11 mouse cellular contexts compared by ENCODE assay signal in the genomic region with DNA sequence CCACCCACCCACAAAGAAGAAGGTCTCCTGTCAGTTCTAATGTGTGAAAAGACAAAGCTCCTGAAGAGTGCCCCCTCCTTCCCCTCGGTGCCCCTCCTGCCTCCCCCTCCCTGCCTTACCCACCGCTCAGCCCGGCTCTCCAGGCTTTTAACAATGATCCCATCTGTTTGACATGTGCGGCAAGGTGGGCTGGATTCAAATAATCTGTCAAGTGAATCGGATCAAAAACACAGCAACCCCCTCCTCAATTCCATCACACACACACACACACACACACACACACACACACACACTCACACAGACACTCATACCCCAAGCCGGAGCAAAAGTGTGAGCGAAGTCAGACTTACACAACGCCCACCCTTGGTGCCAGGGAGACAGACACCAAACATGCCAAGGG. TPM values are rescaled to one million over a fixed set of nuclear protein-coding genes. Genes with fewer than 3 reads are reported as not detected.
DNase-seq lines count a peak whose midpoint lies in the region; ATAC-seq and TF ChIP-seq lines count a peak whose summit lies in the region.
"Had no signal": no experiment of that assay in that cellular context is flagged by ENCODE, and none has a peak within 500 bp of the region (broad histone marks: within the 10 kb centered on the region; RNA-seq: fewer than 3 reads in every experiment).

No protein-coding gene starts in this region.

- no peak overlapping the region for H3K9ac ChIP-seq in intestine, embryonic 14.5 days (ENCODE audit: low read length)
- no peak overlapping the region for H3K9ac ChIP-seq in intestine, postnatal 0 days (ENCODE audit: low read depth, low read length)
- peak overlapping the region; percentile 45 for H3K9ac ChIP-seq in embryonic facial prominence, embryonic 14.5 days (ENCODE audit: low read depth, low read length)
- H3K9ac ChIP-seq in hindbrain, embryonic 14.5 days, result no peak overlapping the region
- H3K9ac ChIP-seq in neural tube, embryonic 12.5 days, result no peak overlapping the region

- H3K27me3 ChIP-seq in intestine, embryonic 14.5 days (replicated peaks; ENCODE audit: control insufficient read depth, insufficient read depth, low read length), result no peaks in the 10 kb centered on the region
- no peaks in the 10 kb centered on the region for H3K27me3 ChIP-seq in intestine, postnatal 0 days (replicated peaks; ENCODE audit: control insufficient read depth, insufficient read depth, low read length)
- H3K27me3 ChIP-seq in embryonic facial prominence, embryonic 14.5 days (replicated peaks; ENCODE audit: control insufficient read depth, insufficient read depth, low read length), result no peaks in the 10 kb centered on the region
- no peaks in the 10 kb centered on the region for H3K27me3 ChIP-seq in hindbrain, embryonic 14.5 days (ENCODE audit: control insufficient read depth, insufficient read depth, low read length)
- H3K27me3 ChIP-seq in neural tube, embryonic 12.5 days (replicated peaks), result no peaks in the 10 kb centered on the region

- H3K4me2 ChIP-seq in intestine, embryonic 14.5 days (ENCODE audit: low read length), result peak overlapping the region; percentile 6; the same call in 1 of the 2 replicates
- no peak overlapping the region; the same call in 1 of the 2 replicates for H3K4me2 ChIP-seq in intestine, postnatal 0 days (replicated peaks; ENCODE audit: low read depth)
- H3K4me2 ChIP-seq in embryonic facial prominence, embryonic 14.5 days (ENCODE audit: low read depth, low read length), result peak overlapping the region; percentile 54
- H3K4me2 ChIP-seq in hindbrain, embryonic 14.5 days (replicated peaks), result peak overlapping the region; percentile 40
- H3K4me2 ChIP-seq in neural tube, embryonic 12.5 days (replicated peaks), result peak overlapping the region; percentile 35; the same call in 1 of the 2 replicates

- no peaks in the 10 kb centered on the region for H3K36me3 ChIP-seq in intestine, embryonic 14.5 days (ENCODE audit: control insufficient read depth, insufficient read depth, low read length)
- H3K36me3 ChIP-seq in intestine, postnatal 0 days (ENCODE audit: control insufficient read depth, insufficient read depth), result no peaks in the 10 kb centered on the region
- H3K36me3 ChIP-seq in embryonic facial prominence, embryonic 14.5 days (ENCODE audit: control insufficient read depth, insufficient read depth, low read length), result no peaks in the 10 kb centered on the region
- no peaks in the 10 kb centered on the region for H3K36me3 ChIP-seq in hindbrain, embryonic 14.5 days (replicated peaks; ENCODE audit: control insufficient read depth, insufficient read depth)
- H3K36me3 ChIP-seq in neural tube, embryonic 12.5 days, result no peaks in the 10 kb centered on the region

- no peak for ATAC-seq in intestine, embryonic 14.5 days (replicated peaks; ENCODE audit: low FRiP score, low TSS enrichment, low read depth)
- ATAC-seq in intestine, postnatal 0 days, result no peak
- peak; percentile 37; the same call in 1 of the 2 replicates for ATAC-seq in embryonic facial prominence, embryonic 14.5 days (ENCODE audit: low read depth)
- peak; percentile 70; the same call in 1 of the 2 replicates for ATAC-seq in hindbrain, embryonic 14.5 days (ENCODE audit: low FRiP score)
- 0 out of 2 replicates have a peak, but pooled peaks have one; percentile 61 for ATAC-seq in neural tube, embryonic 12.5 days (ENCODE audit: low FRiP score, low read depth)

- no peaks in the 10 kb centered on the region for H3K9me3 ChIP-seq in intestine, embryonic 14.5 days (ENCODE audit: control insufficient read depth, low read length)
- no peaks in the 10 kb centered on the region for H3K9me3 ChIP-seq in intestine, postnatal 0 days (ENCODE audit: control insufficient read depth)
- H3K9me3 ChIP-seq in embryonic facial prominence, embryonic 14.5 days (ENCODE audit: control insufficient read depth, low read length), result no peaks in the 10 kb centered on the region
- no peaks in the 10 kb centered on the region for H3K9me3 ChIP-seq in hindbrain, embryonic 14.5 days (ENCODE audit: control insufficient read depth, low read length)
- H3K9me3 ChIP-seq in neural tube, embryonic 12.5 days, result no peaks in the 10 kb centered on the region

- no peak overlapping the region for H3K27ac ChIP-seq in intestine, embryonic 14.5 days (ENCODE audit: low read depth)
- no peak overlapping the region for H3K27ac ChIP-seq in intestine, postnatal 0 days (ENCODE audit: low read depth, low read length)
- peak overlapping the region; percentile 79 for H3K27ac ChIP-seq in embryonic facial prominence, embryonic 14.5 days (replicated peaks; ENCODE audit: low read depth, low read length)
- no peak overlapping the region for H3K27ac ChIP-seq in hindbrain, embryonic 14.5 days
- no peak overlapping the region for H3K27ac ChIP-seq in neural tube, embryonic 12.5 days

- no peaks in the 10 kb centered on the region for H3K4me1 ChIP-seq in intestine, embryonic 14.5 days (replicated peaks; ENCODE audit: control insufficient read depth, insufficient read depth, low read length)
- H3K4me1 ChIP-seq in intestine, postnatal 0 days (replicated peaks; ENCODE audit: control insufficient read depth, insufficient read depth, low read length), result no peaks in the 10 kb centered on the region
- H3K4me1 ChIP-seq in embryonic facial prominence, embryonic 14.5 days (ENCODE audit: control insufficient read depth, insufficient read depth, low read length), result peaks cover 18% of the 10 kb centered on the region; the same call in 1 of the 2 replicates
- H3K4me1 ChIP-seq in hindbrain, embryonic 14.5 days (replicated peaks; ENCODE audit: control insufficient read depth, insufficient read depth, low read length), result peaks cover 9% of the 10 kb centered on the region; the same call in 1 of the 2 replicates
- peaks cover 10% of the 10 kb centered on the region; the same call in 1 of the 2 replicates for H3K4me1 ChIP-seq in neural tube, embryonic 12.5 days

- 20% methylated on average over 8 of the region's 8 CpGs for WGBS in intestine, embryonic 14.5 days
- WGBS in intestine, postnatal 0 days, result 24% methylated on average over 8 of the region's 8 CpGs
- 15% methylated on average over 8 of the region's 8 CpGs for WGBS in embryonic facial prominence, embryonic 14.5 days
- WGBS in hindbrain, embryonic 14.5 days, result 16% methylated on average over 8 of the region's 8 CpGs
- 28% methylated on average over 8 of the region's 8 CpGs for WGBS in neural tube, embryonic 12.5 days

- DNase-seq in intestine, embryonic 14.5 days (ENCODE audit: low spot score), result no peak
- no peak for DNase-seq in embryonic facial prominence, embryonic 14.5 days (ENCODE audit: low spot score)
- DNase-seq in hindbrain, embryonic 14.5 days (ENCODE audit: low spot score), result no peak
- no peak for DNase-seq in urinary bladder, postnatal 14 days (ENCODE audit: low spot score)
- DNase-seq in spleen, adult 12 weeks (ENCODE audit: low spot score), result no peak
- no peak for DNase-seq in right cerebral cortex, postnatal 10 days (ENCODE audit: low spot score in 2 of 2)
- DNase-seq: cerebellum, adult 9-10 months; kidney, postnatal 36 days; lung, postnatal 10 days had no signal

- TF ChIP-seq CTCF in intestine, postnatal 0 days (IDR thresholded peaks at IDR 0.05; ENCODE audit: low read depth), result no peak

- H3K4me3 ChIP-seq in intestine, embryonic 14.5 days (ENCODE audit: low read depth, low read length), result no peak overlapping the region
- no peak overlapping the region for H3K4me3 ChIP-seq in intestine, postnatal 0 days (ENCODE audit: low read depth, low read length)
- peak overlapping the region; percentile 21 for H3K4me3 ChIP-seq in embryonic facial prominence, embryonic 14.5 days (ENCODE audit: low read depth, low read length)
- H3K4me3 ChIP-seq in hindbrain, embryonic 14.5 days (replicated peaks; ENCODE audit: low read length), result peak overlapping the region; percentile 8; the same call in 1 of the 2 replicates
- H3K4me3 ChIP-seq in neural tube, embryonic 12.5 days, result no peak overlapping the region

RNA-seq across cellular contexts. Expression of a gene that starts 19.7 kb away (rescaled TPM):
- polyA plus RNA-seq in intestine, embryonic 14.5 days (2014; fragmentation: Nextera tagmentation; extraction: Ambion mirVana), result 0.04 and 0.14 TPM in 2 replicates
- 0.33 TPM in 2 replicates for polyA plus RNA-seq in intestine, postnatal 0 days (2015; fragmentation: Nextera tagmentation; extraction: Ambion mirVana)
- polyA plus RNA-seq in embryonic facial prominence, embryonic 14.5 days (2014; fragmentation: Nextera tagmentation; extraction: Ambion mirVana), result 5.6 and 6.7 TPM in 2 replicates
- 0.67 and 1.1 TPM in 2 replicates for polyA plus RNA-seq in hindbrain, embryonic 14.5 days (2014; fragmentation: Nextera tagmentation; extraction: Ambion mirVana)
- 2.3 and 5.0 TPM in 2 replicates for polyA plus RNA-seq in neural tube, embryonic 12.5 days (2016; fragmentation: Nextera tagmentation; extraction: Ambion mirVana)

Comparison
In these comparisons a context has a peak if more than half of its experiments do, and no peak if none do; other contexts are left out.
1. ATAC-seq: peak in embryonic facial prominence, embryonic 14.5 days (single experiment), hindbrain, embryonic 14.5 days (single experiment) and neural tube, embryonic 12.5 days (single experiment); none in intestine, embryonic 14.5 days (single experiment) and intestine, postnatal 0 days (single experiment).
2. H3K4me3 ChIP-seq: peak in embryonic facial prominence, embryonic 14.5 days (single experiment) and hindbrain, embryonic 14.5 days (single experiment); none in intestine, embryonic 14.5 days (single experiment), intestine, postnatal 0 days (single experiment) and neural tube, embryonic 12.5 days (single experiment).